Mouse (Mus musculus) left cerebral cortex, adult 8-10 months (tissue): ENCODE data around the gene Gm43552. TPM values are rescaled to one million over a fixed set of nuclear protein-coding genes. Genes with fewer than 3 reads are reported as not detected.

Source experiments
- DNase-seq, 2 experiments: peaks; one replicate each; pipeline ENCODE4 v3.0.0; 2022; ENCODE audit warnings: low spot score in 2 of 2
- total RNA-seq, 4 experiments: library from RNA; stranded (reverse); gene quantifications; 2 replicates each; pipeline ENCODE4 v1.2.4; 2022

Gene Gm43552
- total RNA-seq, 4 experiments from 2014 or later: 4.7 TPM; not detected in 3

DNA sequence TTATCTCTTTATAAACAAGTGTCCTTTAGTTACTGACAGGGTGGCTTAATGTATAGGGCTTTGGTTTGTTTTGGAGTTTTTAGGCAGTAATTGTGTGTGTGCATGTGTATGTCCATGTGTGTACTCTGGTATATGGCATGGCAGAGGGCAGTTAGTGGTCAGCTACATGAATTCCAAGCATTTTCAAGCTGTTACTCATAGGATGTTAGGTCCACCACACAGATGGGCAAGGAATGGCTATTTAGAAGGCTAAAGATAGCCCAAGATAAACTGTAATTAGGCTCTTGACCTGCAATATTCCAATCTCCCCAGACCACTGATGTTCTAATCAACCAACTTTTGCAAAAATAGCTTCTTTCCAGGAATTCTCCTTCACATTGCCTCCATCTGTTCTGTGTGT is 54.6 kb downstream of the Gm43552 start:
- no peak for DNase-seq

DNA sequence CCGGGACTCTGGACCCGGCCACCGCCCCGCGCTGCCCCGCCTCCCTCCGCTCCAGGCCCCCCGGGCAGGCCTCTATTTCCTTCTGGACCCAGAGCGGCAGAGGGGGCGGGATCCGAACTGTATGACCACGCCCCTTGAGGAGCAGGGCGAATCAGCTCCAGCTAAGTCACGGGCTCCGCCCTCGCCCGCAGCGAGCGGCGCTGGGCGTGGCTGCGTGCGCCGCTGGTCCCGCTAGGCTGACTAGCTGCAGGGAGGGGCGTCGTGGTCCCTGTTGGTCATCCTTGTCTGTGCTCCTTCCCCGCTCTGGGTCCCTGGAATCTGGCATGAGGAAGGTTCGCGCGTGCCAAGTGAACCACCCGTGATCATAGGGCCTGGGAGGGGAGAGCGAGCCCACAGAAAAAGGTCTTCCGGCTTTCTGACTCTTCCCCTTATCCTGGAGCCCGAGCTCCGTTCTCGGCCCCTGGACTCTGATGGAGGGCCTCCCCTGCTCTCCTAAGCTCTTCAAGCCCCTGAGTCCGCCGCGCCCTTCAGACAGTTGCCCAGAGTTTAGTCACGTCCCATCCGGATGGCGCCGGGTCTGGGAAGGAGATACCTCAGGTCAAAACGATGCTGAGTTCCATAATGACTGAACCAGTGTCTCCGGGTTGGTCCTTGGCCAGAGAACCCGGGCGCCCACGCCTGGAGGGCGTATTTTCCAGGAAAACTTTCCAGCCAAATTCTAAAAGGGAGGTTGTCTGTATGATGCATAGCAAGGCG is 56.6 kb downstream of the Gm43552 start, which contains the start of gene Ugdh:
Ugdh (minus strand) TSS at position 144 of the 756 bp plus-strand sequence.
- peak; percentile 84 to 97 for DNase-seq

DNA sequence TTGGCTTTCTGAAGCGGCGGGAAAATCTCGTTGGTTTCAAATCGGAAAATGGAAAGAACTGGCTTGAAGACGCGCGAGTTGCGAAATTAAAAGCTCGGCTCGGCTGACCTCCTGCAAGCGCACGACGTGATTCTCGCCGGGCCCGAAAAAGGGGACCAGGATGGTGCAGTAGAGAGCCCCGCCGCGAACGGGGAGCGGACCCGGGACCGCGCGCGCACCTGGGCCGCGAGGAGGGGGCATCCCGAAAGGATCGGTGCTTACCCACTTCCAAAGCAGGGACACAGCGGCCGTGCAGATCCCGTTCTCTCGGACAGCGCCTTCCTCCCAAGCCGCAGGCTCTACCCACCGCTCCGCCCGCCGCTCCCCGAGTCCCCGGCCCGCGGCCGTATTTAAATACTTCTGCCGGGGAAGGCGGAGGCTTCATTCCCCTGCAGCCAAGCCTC is 57.2 kb downstream of the Gm43552 start:
- no peak for DNase-seq

DNA sequence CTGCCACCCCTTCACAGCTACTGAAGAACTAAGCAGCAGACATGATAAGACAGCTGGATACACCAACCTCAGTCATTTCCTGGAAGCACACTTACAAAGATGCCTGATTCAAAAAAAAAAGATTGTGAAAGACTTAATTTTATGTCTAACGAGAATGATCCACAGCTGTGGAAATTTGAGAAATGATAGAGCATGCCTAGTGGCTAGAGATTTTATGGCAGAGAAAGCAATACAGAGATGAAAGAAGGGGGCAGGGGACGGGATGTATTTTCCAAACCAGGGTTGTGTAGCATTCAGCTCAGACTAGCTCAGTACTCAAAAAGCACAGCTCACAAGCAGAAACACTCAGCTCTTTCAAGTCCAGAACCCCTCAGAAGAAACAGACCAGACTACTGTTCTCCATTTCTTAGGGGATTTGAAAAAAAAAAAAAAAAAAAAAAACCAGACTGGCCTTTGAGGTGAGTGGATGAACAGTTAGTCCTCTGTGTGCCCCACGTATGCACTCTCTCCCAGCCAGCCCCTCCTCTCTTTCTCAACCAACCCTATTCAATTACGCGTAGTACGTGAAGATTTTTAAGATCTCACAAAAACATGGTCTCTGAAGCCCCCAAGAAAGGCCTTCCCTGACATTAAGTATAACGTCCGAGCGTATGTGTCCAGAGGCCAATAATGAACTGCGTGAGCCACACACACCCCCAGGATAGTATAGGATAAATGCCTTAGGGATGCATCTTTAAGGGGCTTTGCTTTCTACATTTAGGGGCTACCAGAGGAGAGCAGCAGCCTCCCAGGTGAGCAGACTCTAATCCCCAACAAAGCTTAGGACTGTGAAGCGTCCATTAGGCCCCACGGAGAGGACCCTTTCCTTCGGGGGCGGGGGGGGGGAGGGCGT is 57.9 kb downstream of the Gm43552 start:
- DNase-seq: peak in 1 of 2 experiments; percentile 23

DNA sequence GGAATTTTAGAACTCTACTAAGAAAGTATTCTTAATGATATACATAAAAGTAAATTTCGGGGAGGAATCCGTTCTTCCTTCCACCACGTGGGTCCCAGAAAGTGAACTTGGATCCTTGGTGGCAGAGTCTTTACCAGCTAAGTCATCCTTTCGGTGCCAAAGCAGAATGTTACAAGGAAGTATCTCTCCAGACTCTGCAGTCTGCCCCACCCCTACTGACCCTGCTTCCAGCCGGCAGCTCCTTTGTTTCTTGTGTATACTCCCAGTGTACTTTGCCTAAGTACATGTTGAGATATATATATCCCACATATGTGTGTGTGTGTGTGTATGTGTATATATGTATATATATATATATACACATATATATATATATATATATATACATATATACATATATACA is 63.2 kb downstream of the Gm43552 start:
- DNase-seq: no peak

DNA sequence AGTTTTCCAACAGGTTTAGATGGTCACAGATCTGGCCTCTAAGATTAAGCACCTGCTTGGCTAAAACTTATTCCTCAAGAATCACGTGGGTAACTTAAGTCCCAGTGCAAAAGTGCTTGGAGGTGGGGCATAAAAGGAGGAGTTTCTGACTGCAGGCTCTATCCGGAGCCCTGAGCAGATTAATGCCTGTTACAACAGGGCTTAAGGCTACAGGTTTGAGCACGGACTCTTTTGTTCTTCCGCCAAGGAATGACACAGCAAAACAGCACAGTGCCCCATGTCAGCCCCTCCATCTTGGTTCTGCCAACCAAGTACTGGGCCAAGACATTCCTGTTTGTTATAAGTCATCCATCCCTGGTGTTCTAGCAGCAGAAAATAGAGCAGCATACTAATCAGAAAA is 64.3 kb downstream of the Gm43552 start:
- no peak for DNase-seq

DNA sequence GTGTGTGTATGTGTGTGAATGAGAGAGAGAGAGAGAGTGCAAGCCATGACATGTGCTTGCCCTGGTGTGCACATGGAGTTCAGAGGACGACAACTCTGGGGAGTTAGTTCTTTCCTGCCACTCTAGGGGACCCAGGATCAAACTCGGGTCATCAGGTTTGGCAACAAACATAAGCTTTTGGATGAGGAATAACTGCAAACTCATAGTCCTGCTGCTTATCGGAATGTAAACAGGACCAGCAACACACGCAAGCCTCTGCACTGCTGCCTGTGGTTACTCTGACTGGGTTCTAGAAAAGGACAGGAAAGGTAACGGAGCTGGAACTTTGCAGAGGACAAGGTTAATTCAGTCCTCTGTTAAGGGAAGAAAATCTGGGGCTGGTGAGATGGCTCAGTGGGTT is 67.4 kb downstream of the Gm43552 start:
- DNase-seq: no peak

DNA sequence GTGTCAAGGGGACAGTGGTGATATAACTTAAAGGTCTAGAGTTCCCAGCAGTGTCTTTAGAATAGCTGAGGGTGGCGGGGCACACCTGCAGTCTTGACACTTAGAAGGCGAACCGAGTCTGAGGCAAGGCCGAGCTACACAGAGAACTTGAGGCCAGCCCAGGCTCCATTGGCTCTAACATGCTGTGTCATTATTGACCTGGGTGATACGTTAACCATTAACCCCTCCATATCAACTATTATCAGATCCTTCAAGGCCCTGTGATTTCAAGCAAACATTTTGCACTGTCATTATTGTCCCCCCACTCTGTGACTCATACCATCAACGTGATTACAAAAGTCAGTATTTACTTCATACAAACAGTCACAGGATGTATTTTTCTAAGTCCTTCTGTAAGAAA is 68.4 kb downstream of the Gm43552 start:
- no peak for DNase-seq

DNA sequence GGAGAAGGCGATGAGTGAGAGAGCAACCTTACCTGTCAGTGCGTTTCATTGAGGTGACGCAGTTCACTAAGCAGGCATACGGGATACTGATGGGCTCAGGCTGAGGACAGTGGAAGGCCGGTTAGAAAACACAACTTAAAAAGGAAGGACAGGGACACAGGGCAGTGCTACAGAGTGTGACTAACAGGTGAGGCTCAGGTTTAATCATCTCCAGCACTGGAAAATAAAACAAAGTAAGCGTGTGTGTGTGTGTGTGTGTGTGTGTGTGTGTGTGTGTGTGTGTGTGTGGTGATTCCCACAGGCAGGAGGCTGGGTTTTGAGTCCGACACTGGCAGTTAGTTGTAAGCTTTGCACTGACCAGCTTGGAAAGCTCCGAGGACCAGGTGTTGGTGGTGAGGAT is 69.8 kb downstream of the Gm43552 start:
- DNase-seq: no peak

DNA sequence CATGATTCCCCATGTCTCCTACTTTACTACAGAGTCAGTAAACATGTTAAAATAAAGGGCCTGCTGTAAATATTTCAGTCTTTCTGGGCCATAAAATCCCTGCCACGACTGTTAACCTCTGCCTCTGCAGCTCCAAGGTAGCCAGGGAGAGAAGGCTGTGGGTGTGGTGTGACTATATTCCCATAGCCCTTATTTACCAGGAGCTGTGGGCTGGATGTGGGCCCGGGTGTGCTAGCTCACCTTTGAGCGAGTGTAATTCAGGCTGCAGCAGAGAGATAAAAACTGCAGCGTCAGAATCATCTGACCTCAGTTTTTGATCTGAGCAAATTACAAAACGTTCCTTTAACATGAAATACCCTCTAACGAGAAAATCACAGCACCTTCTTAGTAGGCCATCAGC is 71.8 kb downstream of the Gm43552 start:
- no peak for DNase-seq

DNA sequence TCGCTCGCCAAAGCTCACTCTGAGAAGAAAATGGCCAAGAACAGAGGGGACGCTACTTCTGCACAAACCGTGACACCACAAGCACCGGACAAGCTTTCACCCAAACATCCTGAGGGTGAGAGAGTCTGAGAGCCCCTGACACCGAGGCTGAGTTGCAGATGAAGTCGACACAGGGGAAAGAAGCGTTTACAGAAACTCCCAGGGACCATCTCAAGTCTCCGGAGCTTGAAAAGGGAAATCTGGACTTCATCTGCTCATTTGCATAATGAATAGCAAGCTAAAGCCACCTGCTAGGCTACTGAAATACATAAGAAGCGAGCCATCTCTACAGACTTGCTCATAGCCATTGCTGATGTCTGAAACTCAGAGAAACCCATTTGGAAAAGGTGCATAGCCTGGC is 73.5 kb downstream of the Gm43552 start:
- no peak for DNase-seq

DNA sequence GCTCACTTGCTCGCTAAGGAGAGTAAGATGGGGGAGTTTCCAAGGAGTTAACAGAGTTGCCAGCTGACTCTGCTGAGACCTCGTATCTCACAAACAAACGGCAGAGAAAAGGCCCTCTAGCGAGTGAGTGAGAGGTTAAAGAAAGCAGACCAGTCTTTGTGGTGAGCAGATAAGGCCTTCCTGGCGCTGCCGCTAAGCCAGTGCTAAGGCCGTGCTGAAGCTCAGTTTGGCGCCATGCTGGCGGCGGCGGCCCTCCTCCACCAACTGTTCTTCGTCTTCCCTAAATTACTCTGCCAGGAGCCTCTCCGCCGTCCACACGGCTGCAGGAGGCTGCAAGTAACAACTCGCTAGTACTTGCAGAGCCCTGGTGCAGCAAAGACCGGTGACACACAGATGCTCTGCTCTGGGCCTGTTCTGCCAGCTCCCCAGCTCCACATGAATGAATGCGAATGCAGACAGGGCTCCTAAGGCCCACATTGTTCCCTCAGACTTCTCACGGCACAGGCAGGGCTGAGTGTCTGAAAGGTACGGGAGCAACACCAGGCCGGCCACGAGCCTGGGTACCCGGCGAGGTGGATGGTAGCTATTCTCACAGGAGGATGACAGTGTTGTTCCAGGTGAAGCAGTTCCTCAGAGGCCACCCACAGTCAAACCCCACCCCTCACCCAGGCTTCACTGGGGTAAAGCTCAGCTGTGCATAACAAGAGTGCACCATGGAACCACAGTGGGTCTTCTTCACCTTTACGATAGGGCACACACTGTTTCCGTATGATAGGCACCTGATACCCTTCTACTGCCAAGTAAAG is 76.8 kb downstream of the Gm43552 start:
- DNase-seq: no peak

DNA sequence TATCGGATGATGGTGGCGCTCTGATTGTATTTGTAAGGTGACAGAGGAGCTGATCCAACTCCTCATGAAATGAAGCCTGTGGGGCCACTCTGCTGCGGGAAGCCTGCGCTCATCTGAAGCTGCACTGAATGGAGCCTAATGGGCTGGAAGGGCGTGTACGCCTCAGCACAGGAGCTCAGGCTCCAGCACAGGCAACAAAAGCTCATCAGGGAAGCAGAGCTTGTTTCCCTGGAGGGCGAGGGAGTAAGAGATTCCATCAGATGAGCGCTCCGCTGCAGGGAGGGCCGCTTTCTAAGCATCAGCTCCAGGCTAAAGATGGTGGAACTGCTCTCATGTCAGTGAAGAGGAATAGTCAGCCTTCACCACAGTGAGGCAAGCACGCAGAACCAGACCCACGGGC is 84.6 kb downstream of the Gm43552 start:
- no peak for DNase-seq

DNA sequence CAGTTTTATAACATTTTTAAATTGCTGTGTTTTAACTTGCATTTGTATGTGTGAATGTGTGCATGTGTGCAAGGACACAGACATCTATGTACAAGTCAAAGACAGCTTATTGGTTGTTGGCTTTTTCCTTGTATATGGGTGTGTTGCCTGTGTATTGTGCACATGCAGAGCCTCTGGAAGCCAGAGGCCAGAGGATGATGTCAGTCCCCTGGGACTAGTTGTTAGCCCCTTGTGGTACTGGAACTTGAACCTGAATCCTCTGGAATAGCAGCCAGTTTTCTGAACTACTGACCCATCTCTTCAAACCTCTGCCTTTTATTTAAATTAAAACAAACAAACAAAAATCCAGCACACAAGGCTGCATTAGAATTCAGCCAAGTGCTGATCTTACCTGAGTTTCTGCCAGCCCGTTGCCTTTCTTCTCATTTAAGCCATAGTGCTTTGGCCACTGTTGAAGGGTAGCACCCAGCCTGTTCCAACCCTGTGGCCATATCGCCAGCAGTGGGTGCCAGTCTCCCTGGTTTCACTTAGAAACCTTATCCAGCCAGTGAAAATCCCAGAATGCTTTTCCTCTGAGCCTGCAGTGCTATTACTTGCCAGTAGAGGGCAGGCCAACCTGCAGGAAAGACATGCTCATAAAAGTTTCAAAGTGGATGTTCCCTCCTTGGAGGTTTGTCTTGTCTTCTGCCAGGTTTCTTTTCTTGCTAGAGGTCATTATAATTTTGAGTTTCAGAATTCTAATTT is 91.2 kb downstream of the Gm43552 start:
- peak; percentile 59 to 66 for DNase-seq

DNA sequence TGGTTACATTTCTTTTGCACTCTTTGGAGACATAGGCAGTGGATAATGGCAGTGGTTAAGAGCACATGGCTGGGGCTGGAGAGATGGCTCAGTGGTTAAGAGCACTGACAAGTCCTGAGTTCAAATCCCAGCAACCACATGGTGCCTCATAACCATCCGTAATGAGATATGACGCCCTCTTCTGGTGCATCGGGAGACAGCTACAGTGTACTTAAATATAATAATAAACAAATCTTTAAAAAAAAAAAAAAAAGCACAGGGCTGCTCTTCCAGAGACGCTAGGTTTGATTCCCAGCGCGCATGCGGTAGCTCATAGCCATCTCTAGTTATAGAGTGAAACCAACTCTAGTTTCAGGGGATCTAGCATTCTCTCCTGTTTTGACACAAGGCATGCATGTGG is 98.2 kb downstream of the Gm43552 start:
- DNase-seq: no peak

DNA sequence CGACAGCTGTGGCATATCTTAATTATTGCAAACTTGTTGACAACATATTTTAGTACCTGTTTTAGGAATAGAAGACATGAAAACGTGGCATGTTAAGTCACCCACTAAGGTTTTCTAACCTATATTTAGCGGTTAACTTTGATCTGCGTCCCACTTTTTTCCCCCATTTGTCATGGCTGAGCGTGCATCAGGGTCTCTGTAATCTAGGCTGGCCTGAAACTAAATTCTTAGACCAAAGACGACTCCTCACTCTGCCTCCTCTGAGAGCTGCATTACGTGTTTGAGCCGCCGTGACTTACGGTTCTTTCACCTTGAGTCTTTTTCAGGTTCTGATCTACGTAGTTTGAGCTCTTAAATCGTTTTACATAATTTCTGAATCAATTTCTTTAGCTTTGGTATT is 100.9 kb downstream of the Gm43552 start:
- no peak for DNase-seq

DNA sequence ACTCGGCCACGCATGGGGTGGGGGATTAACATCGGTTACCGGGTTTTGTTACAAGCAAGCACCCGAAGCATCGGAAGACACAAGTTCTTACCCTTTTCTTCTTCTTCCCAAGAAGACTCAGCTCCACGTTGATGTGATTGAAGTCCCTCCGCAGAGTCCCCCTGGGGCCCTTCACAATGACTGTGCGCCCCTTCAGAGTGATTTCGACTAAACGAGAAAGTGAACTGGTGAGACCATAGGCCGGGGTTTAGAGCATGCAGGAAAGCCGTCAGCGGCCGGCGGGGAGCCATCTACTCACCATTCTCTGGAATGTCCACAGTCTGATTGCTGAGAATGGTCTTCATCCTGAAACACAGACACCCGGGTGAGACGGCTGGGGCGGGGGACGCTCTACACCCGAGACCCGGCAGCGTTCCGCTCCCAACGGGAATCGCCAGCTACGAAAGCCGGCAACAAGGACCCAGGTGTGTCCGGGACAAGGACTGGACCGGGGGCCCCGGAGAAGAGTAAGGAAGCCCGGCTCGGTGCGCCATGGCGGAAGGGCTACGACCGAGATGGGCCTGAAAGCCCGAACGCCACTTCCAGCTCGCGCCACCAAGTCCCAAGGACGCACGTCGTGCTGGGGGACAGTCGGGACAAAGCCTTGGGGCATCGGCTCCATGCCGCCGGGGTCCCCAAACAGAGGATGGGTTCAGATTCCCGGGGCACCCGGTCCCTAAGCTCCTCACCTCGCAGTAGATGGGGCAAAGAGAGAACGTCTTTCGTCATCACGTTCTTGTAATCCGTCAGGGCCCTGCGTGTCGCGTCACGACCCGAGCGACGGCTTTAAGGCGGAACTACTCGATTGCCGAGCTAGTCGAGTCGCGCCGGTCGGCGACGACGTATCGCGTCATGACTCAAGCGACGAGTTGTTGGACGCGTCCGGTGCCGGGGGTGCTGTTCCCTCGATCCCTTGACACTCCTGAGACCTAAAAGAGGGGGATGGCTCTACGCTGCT is 101.7 kb downstream of the Gm43552 start, which contains the start of the genes Rpl9 and Lias:
Rpl9 (minus strand) TSS at position 797 of the 997 bp plus-strand sequence.
Lias (plus strand) TSS at position 850 of the 997 bp plus-strand sequence.
- DNase-seq: peak; percentile 97 to 99

DNA sequence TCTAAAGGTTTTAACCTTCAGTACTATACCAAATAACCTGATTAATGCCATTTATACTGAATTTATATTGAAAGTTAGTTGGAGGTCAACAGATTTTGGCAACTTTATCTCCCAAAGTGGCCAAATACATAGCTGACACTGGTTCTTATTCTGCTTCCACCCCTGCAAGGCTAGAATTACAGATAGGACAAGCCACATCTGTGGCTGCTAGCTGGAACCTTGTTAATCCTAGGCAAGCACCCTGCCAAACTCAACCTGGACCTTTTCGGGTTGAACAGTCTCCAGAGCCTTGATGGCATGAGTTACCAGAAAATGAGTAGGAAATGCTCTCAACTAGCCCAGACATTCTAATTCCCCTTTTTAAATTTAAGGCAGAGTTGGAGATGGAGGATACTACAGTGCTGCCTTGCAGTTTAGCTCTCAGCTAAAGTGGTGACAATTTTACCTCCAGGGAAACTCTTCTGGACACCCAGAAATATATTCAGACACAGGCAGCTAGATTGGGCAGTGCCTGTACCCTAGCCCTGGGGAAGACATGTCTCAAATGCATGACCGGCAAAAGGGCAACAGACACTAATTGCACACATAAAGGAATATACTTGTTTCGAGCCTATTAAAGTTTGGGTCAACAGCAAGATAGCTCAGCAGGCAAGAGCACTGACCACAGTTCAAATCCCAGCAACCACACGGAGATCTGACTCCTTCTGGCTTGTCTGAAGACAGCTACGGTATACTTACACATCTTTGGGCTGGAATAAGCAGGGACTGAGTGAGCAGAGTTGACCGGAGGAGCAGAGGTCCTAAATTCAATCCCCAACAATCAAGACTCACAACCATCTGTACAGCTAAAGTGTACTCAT is 105.4 kb downstream of the Gm43552 start:
- DNase-seq: no peak
